Mouse (Mus musculus) stomach, postnatal 0 days (tissue): ENCODE measurements around the gene Gm21773.
"Not testable (repeated sequence)": the region's sequence is repeated elsewhere in the genome, so short reads cannot be mapped to it uniquely, and the experiment has no call there.

Source experiments
- CTCF ChIP-seq: IDR thresholded peaks from 2 replicates; pipeline ENCODE4 v1.5.1; 2016; ENCODE audit warnings: antibody characterized with exemption, low read depth, mild to moderate bottlenecking, moderate library complexity
- EP300 ChIP-seq: optimal IDR thresholded peaks from 2 replicates; pipeline ENCODE3; 2016; ENCODE audit warnings: antibody characterized with exemption

DNA sequence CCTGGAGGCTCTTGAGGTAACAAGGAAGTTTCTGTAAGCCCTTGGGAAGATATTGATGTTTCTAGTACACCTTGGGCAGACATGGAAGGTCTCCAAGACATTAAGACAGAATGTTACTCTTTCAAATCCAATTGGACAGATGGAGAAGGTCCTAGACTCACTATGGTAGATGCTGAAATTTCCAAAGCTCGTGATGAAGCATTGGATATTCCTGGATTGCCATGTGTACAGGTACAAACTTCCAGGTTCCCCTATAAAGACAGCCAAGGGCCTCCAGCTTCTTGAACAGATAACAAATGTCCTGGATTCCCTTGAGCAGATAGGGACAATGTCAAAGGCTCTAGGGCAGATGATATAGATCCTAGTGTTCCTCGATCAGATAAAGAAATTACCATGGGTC is at the start of gene Gm21773:
- TF ChIP-seq CTCF, EP300: not testable (repeated sequence)
